Mouse (Mus musculus) embryonic facial prominence, embryonic 14.5 days (tissue): ENCODE data around the gene Ttn. TPM values are rescaled to one million over a fixed set of nuclear protein-coding genes. Genes with fewer than 3 reads are reported as not detected.
A peak's percentile ranks its signal among the peaks of the same experiment; 100 is the strongest.

Experiments
- ATAC-seq: fragments of 200-750 bp; cut with Nextera tagmentation; 2 replicates; pipeline ENCODE4 v1.8.0; 2017; ENCODE audit warnings: low read depth, moderate number of reproducible peaks, moderate TSS enrichment
- DNase-seq: peaks from one replicate; pipeline ENCODE4 v3.0.0-alpha.2; 2015; ENCODE audit warnings: low spot score
- H3K27ac ChIP-seq: fragments of 300-500 bp; sonication (generic); replicated peaks from 2 replicates; pipeline ENCODE4 v1.5.1; 2014; ENCODE audit warnings: low read depth, mild to moderate bottlenecking, low read length, moderate library complexity
- H3K27me3 ChIP-seq: fragments of 300-500 bp; sonication (generic); replicated peaks from 2 replicates; pipeline ENCODE4 v1.6.1; 2014; ENCODE audit warnings: low read length; ENCODE audit not compliant: control insufficient read depth, insufficient read depth
- H3K36me3 ChIP-seq: fragments of 300-500 bp; sonication (generic); 2 replicates; pipeline ENCODE4 v1.6.1; 2014; ENCODE audit warnings: low read length, mixed read lengths; ENCODE audit not compliant: control insufficient read depth, insufficient read depth
- H3K4me1 ChIP-seq: fragments of 300-500 bp; sonication (generic); 2 replicates; pipeline ENCODE4 v1.6.1; 2014; ENCODE audit warnings: antibody characterized with exemption, low read length; ENCODE audit not compliant: control insufficient read depth, insufficient read depth
- H3K4me2 ChIP-seq: fragments of 300-500 bp; sonication (generic); 2 replicates; pipeline ENCODE4 v1.6.1; 2014; ENCODE audit warnings: low read depth, mild to moderate bottlenecking, low read length, moderate library complexity, mixed read lengths
- H3K4me3 ChIP-seq: fragments of 300-500 bp; sonication (generic); 2 replicates; pipeline ENCODE4 v1.5.1; 2014; ENCODE audit warnings: low read depth, mild to moderate bottlenecking, low read length
- H3K9ac ChIP-seq: fragments of 300-500 bp; sonication (generic); 2 replicates; pipeline ENCODE4 v1.6.1; 2014; ENCODE audit warnings: low read depth, mild to moderate bottlenecking, low read length, moderate library complexity, mixed read lengths
- H3K9me3 ChIP-seq: fragments of 300-500 bp; sonication (generic); 2 replicates; pipeline ENCODE4 v1.6.1; 2016; ENCODE audit warnings: low read length; ENCODE audit not compliant: control insufficient read depth
- WGBS: fragments of 180-500 bp; shearing (Covaris S2); extraction: QIAGEN DNeasy Blood & Tissue Kit; methylation state at CpG from one replicate; pipeline ENCODE4 v1.1.7; 2014; 5-methylcytosine and 5-hydroxymethylcytosine counted together
- polyA plus RNA-seq: library from polyadenylated mRNA; unstranded; fragments of >200 nt; fragmentation: Nextera tagmentation; extraction: Ambion mirVana; gene quantifications from 2 replicates; pipeline ENCODE4 v1.2.1, GENCODE M21; 2014

The Ttn gene
- polyA plus RNA-seq, 1 experiment from 2014 or later = 216 TPM

DNA sequence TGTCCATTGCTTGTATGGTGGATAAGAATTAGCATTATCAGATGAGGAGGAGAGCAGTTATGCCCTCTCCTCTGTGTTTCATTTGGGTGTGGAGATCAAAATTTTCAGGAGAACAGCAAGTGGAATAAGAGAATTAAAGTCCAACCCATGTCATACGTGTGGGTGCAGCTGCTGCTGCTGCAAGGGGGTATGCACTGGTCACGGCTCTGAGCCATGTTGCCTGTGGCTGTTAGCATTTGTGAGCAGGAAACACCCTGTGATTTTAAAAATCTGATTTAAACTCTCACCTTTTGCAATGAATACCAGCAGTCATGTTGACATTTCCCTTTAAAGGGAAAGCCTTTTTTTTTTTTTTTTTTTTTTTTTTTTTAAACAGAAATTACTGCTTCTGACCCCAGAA lies 116.8 kb downstream of the Ttn start:
- Histone ChIP-seq H3K27ac (no peak overlapping the region), H3K4me2 (no peak overlapping the region), H3K9me3 (no peaks in the 10 kb centered on the region), H3K36me3 (no peaks in the 10 kb centered on the region), H3K4me1 (no peaks in the 10 kb centered on the region), H3K9ac (no peak overlapping the region), H3K27me3 (no peaks in the 10 kb centered on the region), H3K4me3 (no peak overlapping the region)
- 66% methylated on average over 2 of the region's 2 CpGs for WGBS
- ATAC-seq = no peak
- no peak for DNase-seq

DNA sequence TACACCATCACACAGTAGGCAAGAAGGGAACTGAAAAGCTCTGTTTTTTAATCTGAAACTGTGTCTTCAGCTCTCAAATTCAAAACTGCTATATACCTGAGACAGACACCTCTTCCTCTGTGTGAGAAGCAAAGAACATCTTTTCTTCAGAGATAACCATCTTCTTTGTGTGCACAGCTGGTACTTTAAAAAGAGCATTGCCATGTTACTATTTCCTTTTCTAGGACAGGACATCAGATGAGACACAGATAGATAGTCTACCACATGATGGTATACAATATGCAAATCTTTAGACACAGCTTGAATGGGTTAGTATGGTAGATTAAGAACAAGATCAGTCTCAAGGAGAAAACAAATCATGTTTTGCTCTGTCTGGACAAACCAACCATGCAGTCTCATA lies 121.0 kb downstream of the Ttn start:
- no peaks in the 10 kb centered on the region for H3K36me3 ChIP-seq
- no peak for ATAC-seq
- no peak overlapping the region for H3K27ac ChIP-seq
- H3K9ac ChIP-seq = no peak overlapping the region
- no peak for DNase-seq
- no peak overlapping the region for H3K4me3 ChIP-seq
- no peaks in the 10 kb centered on the region for H3K9me3 ChIP-seq
- H3K4me1 ChIP-seq = no peaks in the 10 kb centered on the region
- no peaks in the 10 kb centered on the region for H3K27me3 ChIP-seq
- H3K4me2 ChIP-seq = no peak overlapping the region

DNA sequence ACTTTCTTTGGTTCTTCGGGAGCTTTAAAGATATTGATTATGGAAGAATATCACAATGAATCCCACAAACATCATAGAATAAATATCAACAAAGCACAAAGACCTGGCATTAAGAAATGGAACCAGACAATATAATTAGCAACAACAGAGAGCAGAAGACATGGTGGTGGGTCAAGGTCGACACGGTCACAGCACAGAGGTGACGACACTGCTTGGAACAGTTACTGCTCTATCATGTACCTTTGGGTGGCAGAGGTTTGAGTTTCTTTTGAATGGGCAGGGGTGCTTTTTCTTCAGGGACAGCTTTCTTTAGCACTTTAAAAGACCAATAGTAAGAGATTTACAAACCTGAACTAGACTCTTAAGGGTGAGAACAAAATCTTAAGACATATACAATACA lies 132.3 kb downstream of the Ttn start:
- Histone ChIP-seq H3K4me1 (no peaks in the 10 kb centered on the region), H3K4me3 (no peak overlapping the region), H3K9ac (no peak overlapping the region), H3K27ac (no peak overlapping the region), H3K9me3 (no peaks in the 10 kb centered on the region), H3K27me3 (no peaks in the 10 kb centered on the region), H3K4me2 (no peak overlapping the region), H3K36me3 (no peaks in the 10 kb centered on the region)
- no peak for DNase-seq
- 85% methylated on average over 4 of the region's 4 CpGs for WGBS
- ATAC-seq = no peak

DNA sequence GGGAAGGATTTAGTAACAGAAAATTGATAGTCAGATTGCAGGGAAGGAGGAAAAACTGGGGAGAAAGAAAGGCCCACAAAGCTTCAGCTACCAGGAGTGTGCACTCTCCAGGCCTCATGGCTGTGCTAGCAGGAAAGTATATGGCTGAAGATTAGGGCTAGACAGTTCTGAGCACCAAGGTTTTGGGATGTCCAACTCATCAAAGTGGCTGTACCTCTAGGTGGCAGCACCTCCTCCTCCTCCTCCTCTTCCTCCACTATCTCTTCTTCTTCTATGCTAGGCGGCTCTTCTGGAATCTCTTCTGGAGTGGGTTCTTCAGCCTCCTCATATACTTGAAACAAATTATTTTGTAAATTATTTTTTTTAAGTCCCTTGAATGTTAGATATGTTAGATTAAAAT lies 139.2 kb downstream of the Ttn start:
- ATAC-seq (no peak), DNase-seq (no peak)
- Histone ChIP-seq H3K36me3 (no peaks in the 10 kb centered on the region), H3K27ac (no peak overlapping the region), H3K9me3 (no peaks in the 10 kb centered on the region), H3K27me3 (no peaks in the 10 kb centered on the region), H3K9ac (no peak overlapping the region), H3K4me1 (no peaks in the 10 kb centered on the region), H3K4me2 (no peak overlapping the region), H3K4me3 (no peak overlapping the region)
- WGBS = 71% methylated on average over 1 of the region's 1 CpGs

DNA sequence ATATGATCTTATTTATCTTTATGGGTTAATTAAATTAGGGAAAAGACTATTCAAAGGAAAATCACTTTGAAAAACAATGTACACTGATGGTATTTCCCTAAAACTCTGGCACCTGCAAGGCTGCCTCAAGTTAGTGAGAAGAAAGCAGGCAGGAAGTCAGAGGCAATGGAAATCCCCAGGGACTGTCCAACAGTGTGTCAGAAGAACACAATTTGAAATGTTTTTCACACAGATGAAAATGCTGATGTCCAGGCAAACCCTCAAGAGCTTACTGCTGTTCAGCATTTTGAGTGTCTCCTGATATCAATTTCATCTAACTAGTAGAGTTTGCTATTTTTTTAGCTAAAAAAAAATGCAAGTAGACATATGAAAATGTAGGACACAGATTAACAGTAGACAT lies 161.9 kb downstream of the Ttn start:
- Histone ChIP-seq H3K9ac (no peak overlapping the region), H3K27ac (no peak overlapping the region), H3K4me2 (no peak overlapping the region), H3K9me3 (no peaks in the 10 kb centered on the region), H3K36me3 (no peaks in the 10 kb centered on the region), H3K4me3 (no peak overlapping the region), H3K4me1 (no peaks in the 10 kb centered on the region), H3K27me3 (no peaks in the 10 kb centered on the region)
- ATAC-seq (no peak), DNase-seq (no peak)

DNA sequence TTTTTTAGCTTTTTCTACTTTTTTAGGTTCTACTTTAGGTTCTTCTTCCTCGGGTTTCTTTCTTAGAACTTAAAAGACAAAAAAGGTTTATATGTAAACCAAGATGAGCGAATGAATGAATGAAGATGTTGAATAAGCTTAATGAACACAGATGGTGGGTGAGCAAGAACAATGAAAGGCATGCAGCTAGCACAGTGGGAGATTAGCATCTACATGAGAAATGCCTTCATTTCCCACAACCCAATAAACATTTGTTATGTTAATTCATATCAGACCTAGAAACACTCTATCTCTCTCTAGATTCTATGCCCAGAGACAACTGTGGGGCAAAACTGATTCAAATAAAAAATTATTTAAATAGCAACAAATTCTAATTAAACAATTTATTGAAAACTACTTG lies 164.6 kb downstream of the Ttn start:
- Histone ChIP-seq H3K4me2 (no peak overlapping the region), H3K9ac (no peak overlapping the region), H3K27ac (no peak overlapping the region), H3K4me3 (no peak overlapping the region), H3K27me3 (no peaks in the 10 kb centered on the region), H3K9me3 (no peaks in the 10 kb centered on the region), H3K4me1 (no peaks in the 10 kb centered on the region), H3K36me3 (no peaks in the 10 kb centered on the region)
- WGBS = 32% methylated on average over 2 of the region's 2 CpGs
- ATAC-seq (no peak), DNase-seq (peak; percentile 4)

DNA sequence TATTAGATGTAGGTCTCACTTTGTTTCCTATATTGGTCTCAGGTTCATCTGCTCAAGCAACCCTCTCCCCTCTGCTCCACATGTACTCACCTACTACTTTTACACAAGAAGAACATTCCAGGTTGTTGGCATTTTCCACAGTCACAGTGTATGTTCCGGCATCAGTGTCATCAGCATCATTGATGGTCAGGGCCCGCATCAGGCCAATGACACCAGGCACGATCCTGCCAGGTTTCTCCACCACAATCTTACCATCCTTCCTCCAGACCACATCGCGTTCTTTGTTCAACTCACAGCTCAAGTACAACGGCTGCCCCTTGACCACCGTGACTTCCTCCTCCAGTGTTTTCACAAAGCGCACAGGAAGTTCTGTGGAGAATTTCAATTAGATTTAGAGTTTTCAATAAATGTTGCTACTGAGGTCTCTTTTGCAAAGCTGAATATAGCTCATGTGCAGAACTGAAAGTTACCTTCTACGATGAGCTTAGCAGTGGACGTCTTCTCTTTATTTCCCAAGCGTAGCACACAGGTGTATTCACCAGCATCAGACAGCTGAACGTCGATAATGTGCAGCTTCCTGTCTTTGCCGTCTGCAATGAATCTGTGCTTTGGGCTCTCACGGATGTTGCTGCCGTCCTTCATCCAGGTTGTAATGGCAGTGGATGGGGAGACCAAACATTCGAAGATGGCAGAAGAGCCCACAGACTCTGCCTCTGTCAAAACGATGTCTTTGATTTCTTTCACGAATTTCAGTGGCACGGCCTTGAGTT lies 168.1 kb downstream of the Ttn start:
- no peaks in the 10 kb centered on the region for H3K27me3 ChIP-seq
- H3K4me1 ChIP-seq = no peaks in the 10 kb centered on the region
- no peak overlapping the region for H3K9ac ChIP-seq
- H3K27ac ChIP-seq = no peak overlapping the region
- WGBS = 87% methylated on average over 20 of the region's 20 CpGs
- H3K4me3 ChIP-seq = no peak overlapping the region
- DNase-seq = no peak
- no peaks in the 10 kb centered on the region for H3K9me3 ChIP-seq
- no peak overlapping the region for H3K4me2 ChIP-seq
- no peaks in the 10 kb centered on the region for H3K36me3 ChIP-seq
- ATAC-seq = no peak

DNA sequence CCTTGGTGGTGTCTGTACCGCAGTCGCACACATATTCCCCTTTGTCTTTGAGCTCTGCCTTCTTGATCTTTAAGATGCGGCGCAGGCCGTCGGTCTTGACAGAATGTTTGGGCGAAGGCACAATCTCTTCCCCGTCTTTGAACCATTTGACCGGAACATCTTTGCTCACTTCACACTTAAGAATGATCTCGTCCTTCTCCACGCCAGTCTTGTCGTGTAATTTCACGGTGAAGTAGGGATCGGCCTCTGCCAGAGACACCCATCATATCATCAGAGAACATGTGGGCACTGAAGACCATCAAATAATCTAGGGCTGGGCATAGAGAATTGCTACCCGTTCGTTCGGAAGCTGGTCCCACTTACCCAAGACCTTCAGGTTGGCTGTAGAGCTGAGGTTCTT lies 171.2 kb downstream of the Ttn start:
- 96% methylated on average over 17 of the region's 17 CpGs for WGBS
- Histone ChIP-seq H3K9me3 (no peaks in the 10 kb centered on the region), H3K36me3 (no peaks in the 10 kb centered on the region), H3K27me3 (no peaks in the 10 kb centered on the region), H3K4me2 (no peak overlapping the region), H3K9ac (no peak overlapping the region), H3K4me1 (no peaks in the 10 kb centered on the region), H3K4me3 (no peak overlapping the region), H3K27ac (no peak overlapping the region)
- DNase-seq (no peak), ATAC-seq (no peak)

DNA sequence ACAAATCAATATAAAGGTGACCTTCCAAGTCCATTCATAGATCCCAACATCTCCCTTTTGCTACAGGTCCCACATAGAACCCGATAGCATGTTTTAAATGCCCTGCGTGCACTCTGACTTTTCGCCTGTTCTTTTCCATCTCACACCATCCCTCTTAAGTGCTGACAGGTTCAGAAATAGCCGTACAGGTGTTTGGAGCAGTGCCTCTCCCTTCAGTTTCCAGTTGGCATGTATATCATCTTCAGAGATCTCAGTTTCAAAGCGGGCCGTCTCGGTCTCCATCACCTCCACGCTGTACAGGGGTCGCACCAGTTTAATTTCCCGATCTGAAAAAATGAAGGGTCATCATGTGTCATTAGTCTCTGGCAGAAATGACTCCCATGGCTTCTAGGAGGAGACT lies 174.0 kb downstream of the Ttn start:
- no peak for ATAC-seq
- no peaks in the 10 kb centered on the region for H3K9me3 ChIP-seq
- H3K4me2 ChIP-seq = no peak overlapping the region
- no peak overlapping the region for H3K27ac ChIP-seq
- H3K36me3 ChIP-seq = no peaks in the 10 kb centered on the region
- WGBS = 91% methylated on average over 10 of the region's 10 CpGs
- no peak overlapping the region for H3K4me3 ChIP-seq
- no peaks in the 10 kb centered on the region for H3K27me3 ChIP-seq
- no peak for DNase-seq
- H3K9ac ChIP-seq = no peak overlapping the region
- no peaks in the 10 kb centered on the region for H3K4me1 ChIP-seq
